Mouse (Mus musculus): ENCODE results near the gene Zup1. TPM values are rescaled to one million over a fixed set of nuclear protein-coding genes. Genes with fewer than 3 reads are reported as not detected.
"Not testable (repeated sequence)": the region's sequence is repeated elsewhere in the genome, so short reads cannot be mapped to it uniquely, and the experiment has no call there.

Zup1 gene
- 26.2 and 27.9 TPM in 2 replicates for polyA plus RNA-seq (2014; fragmentation: Nextera tagmentation; extraction: Ambion mirVana)

GRCm38 (mm10) chr10:33950803-33951583 is at the start of gene Zup1:
Zup1 (minus strand) TSS chr10:33951269.
- Histone ChIP-seq H3K4me1 (ENCODE audit: control insufficient read depth, insufficient read depth, low read length) (no peaks in the 10 kb centered on the region), H3K27ac (replicated peaks; ENCODE audit: low read depth, low read length) (0 out of 2 replicates have a peak within 1 kb of the TSS, but pooled peaks have one; percentile 56), H3K27me3 (ENCODE audit: control insufficient read depth, insufficient read depth, low read length) (no peaks in the 10 kb centered on the region), H3K9ac (replicated peaks; ENCODE audit: low read length) (peak within 1 kb of the TSS; percentile 96), H3K9me3 (replicated peaks; ENCODE audit: control insufficient read depth, low read length) (no peaks in the 10 kb centered on the region), H3K36me3 (replicated peaks; ENCODE audit: control insufficient read depth, insufficient read depth, low read depth, low read length) (no peaks in the 10 kb centered on the region), H3K4me2 (ENCODE audit: low read depth, low read length) (peak within 1 kb of the TSS; percentile 50), H3K4me3 (ENCODE audit: low read depth, low read length) (peak within 1 kb of the TSS; percentile 85)
- ATAC-seq (replicated peaks; ENCODE audit: insufficient number of reproducible peaks, low FRiP score, low TSS enrichment, low read depth) (peak; percentile 94), DNase-seq (ENCODE audit: low spot score) (peak; percentile 91)
- 3% methylated on average over 42 of the region's 42 CpGs for WGBS

- ATAC-seq (replicated peaks; ENCODE audit: insufficient number of reproducible peaks, low FRiP score, low TSS enrichment, low read depth) (no peak), DNase-seq (ENCODE audit: low spot score) (no peak)
- Histone ChIP-seq H3K4me2 (ENCODE audit: low read depth, low read length) (no peak overlapping the region), H3K27me3 (ENCODE audit: control insufficient read depth, insufficient read depth, low read length) (no peaks in the 10 kb centered on the region), H3K36me3 (replicated peaks; ENCODE audit: control insufficient read depth, insufficient read depth, low read depth, low read length) (peaks cover 2% of the 10 kb centered on the region; the same call in 1 of the 2 replicates), H3K4me1 (ENCODE audit: control insufficient read depth, insufficient read depth, low read length) (no peaks in the 10 kb centered on the region), H3K27ac (replicated peaks; ENCODE audit: low read depth, low read length) (no peak overlapping the region), H3K9ac (replicated peaks; ENCODE audit: low read length) (no peak overlapping the region), H3K9me3 (replicated peaks; ENCODE audit: control insufficient read depth, low read length) (no peaks in the 10 kb centered on the region), H3K4me3 (ENCODE audit: low read depth, low read length) (no peak overlapping the region)
Observed at GRCm38 (mm10) chr10:33998397-33998796, 47.3 kb upstream of the Zup1 start.

- H3K9me3 ChIP-seq (replicated peaks; ENCODE audit: control insufficient read depth, low read length); ATAC-seq (replicated peaks; ENCODE audit: insufficient number of reproducible peaks, low FRiP score, low TSS enrichment, low read depth); DNase-seq (ENCODE audit: low spot score); H3K4me2 ChIP-seq (ENCODE audit: low read depth, low read length); H3K9ac ChIP-seq (replicated peaks; ENCODE audit: low read length); H3K27ac ChIP-seq (replicated peaks; ENCODE audit: low read depth, low read length); H3K27me3 ChIP-seq (ENCODE audit: control insufficient read depth, insufficient read depth, low read length); H3K4me3 ChIP-seq (ENCODE audit: low read depth, low read length); H3K36me3 ChIP-seq (replicated peaks; ENCODE audit: control insufficient read depth, insufficient read depth, low read depth, low read length); H3K4me1 ChIP-seq (ENCODE audit: control insufficient read depth, insufficient read depth, low read length): not testable (repeated sequence)
- WGBS, result 90% methylated on average over 6 of the region's 8 CpGs
Observed at GRCm38 (mm10) chr10:33996686-33997085, 45.6 kb upstream of the Zup1 start.

- Histone ChIP-seq H3K9ac (replicated peaks; ENCODE audit: low read length) (no peak overlapping the region), H3K27ac (replicated peaks; ENCODE audit: low read depth, low read length) (no peak overlapping the region), H3K4me1 (ENCODE audit: control insufficient read depth, insufficient read depth, low read length) (no peaks in the 10 kb centered on the region), H3K27me3 (ENCODE audit: control insufficient read depth, insufficient read depth, low read length) (no peaks in the 10 kb centered on the region), H3K36me3 (replicated peaks; ENCODE audit: control insufficient read depth, insufficient read depth, low read depth, low read length) (no peaks in the 10 kb centered on the region), H3K4me2 (ENCODE audit: low read depth, low read length) (no peak overlapping the region), H3K4me3 (ENCODE audit: low read depth, low read length) (no peak overlapping the region), H3K9me3 (replicated peaks; ENCODE audit: control insufficient read depth, low read length) (no peaks in the 10 kb centered on the region)
- DNase-seq (ENCODE audit: low spot score), result peak; percentile 87
- ATAC-seq (replicated peaks; ENCODE audit: insufficient number of reproducible peaks, low FRiP score, low TSS enrichment, low read depth), result no peak; the same call in 1 of the 2 replicates
- 24% methylated on average over 4 of the region's 4 CpGs for WGBS
Observed at GRCm38 (mm10) chr10:33986771-33987170, 35.7 kb upstream of the Zup1 start.

- Histone ChIP-seq H3K4me3 (ENCODE audit: low read depth, low read length) (no peak overlapping the region), H3K4me1 (ENCODE audit: control insufficient read depth, insufficient read depth, low read length) (no peaks in the 10 kb centered on the region), H3K27ac (replicated peaks; ENCODE audit: low read depth, low read length) (no peak overlapping the region), H3K36me3 (replicated peaks; ENCODE audit: control insufficient read depth, insufficient read depth, low read depth, low read length) (no peaks in the 10 kb centered on the region), H3K27me3 (ENCODE audit: control insufficient read depth, insufficient read depth, low read length) (no peaks in the 10 kb centered on the region), H3K4me2 (ENCODE audit: low read depth, low read length) (no peak overlapping the region), H3K9me3 (replicated peaks; ENCODE audit: control insufficient read depth, low read length) (no peaks in the 10 kb centered on the region), H3K9ac (replicated peaks; ENCODE audit: low read length) (no peak overlapping the region)
- ATAC-seq (replicated peaks; ENCODE audit: insufficient number of reproducible peaks, low FRiP score, low TSS enrichment, low read depth) (no peak), DNase-seq (ENCODE audit: low spot score) (no peak)
- 87% methylated on average over 7 of the region's 7 CpGs for WGBS
Observed at GRCm38 (mm10) chr10:33974781-33975494, 23.9 kb upstream of the Zup1 start.

- Histone ChIP-seq H3K36me3 (replicated peaks; ENCODE audit: control insufficient read depth, insufficient read depth, low read depth, low read length) (no peaks in the 10 kb centered on the region), H3K4me1 (ENCODE audit: control insufficient read depth, insufficient read depth, low read length) (no peaks in the 10 kb centered on the region), H3K4me3 (ENCODE audit: low read depth, low read length) (no peak overlapping the region), H3K27ac (replicated peaks; ENCODE audit: low read depth, low read length) (no peak overlapping the region), H3K9me3 (replicated peaks; ENCODE audit: control insufficient read depth, low read length) (no peaks in the 10 kb centered on the region), H3K4me2 (ENCODE audit: low read depth, low read length) (no peak overlapping the region), H3K9ac (replicated peaks; ENCODE audit: low read length) (no peak overlapping the region), H3K27me3 (ENCODE audit: control insufficient read depth, insufficient read depth, low read length) (no peaks in the 10 kb centered on the region)
- DNase-seq (ENCODE audit: low spot score), result no peak
- 78% methylated on average over 3 of the region's 3 CpGs for WGBS
- no peak for ATAC-seq (replicated peaks; ENCODE audit: insufficient number of reproducible peaks, low FRiP score, low TSS enrichment, low read depth)
Observed at GRCm38 (mm10) chr10:33952509-33952908, 1.4 kb upstream of the Zup1 start.

GRCm38 (mm10) chr10:33946336-33946735 is 4.7 kb downstream of the Zup1 start:
- H3K36me3 ChIP-seq (replicated peaks; ENCODE audit: control insufficient read depth, insufficient read depth, low read depth, low read length), result no peaks in the 10 kb centered on the region; the same call in 1 of the 2 replicates

GRCm38 (mm10) chr10:33945390-33945789 is 5.7 kb downstream of the Zup1 start:
- Histone ChIP-seq H3K36me3 (replicated peaks; ENCODE audit: control insufficient read depth, insufficient read depth, low read depth, low read length) (no peaks in the 10 kb centered on the region; the same call in 1 of the 2 replicates), H3K4me2 (ENCODE audit: low read depth, low read length) (no peak overlapping the region), H3K9me3 (replicated peaks; ENCODE audit: control insufficient read depth, low read length) (no peaks in the 10 kb centered on the region), H3K27me3 (ENCODE audit: control insufficient read depth, insufficient read depth, low read length) (no peaks in the 10 kb centered on the region), H3K4me1 (ENCODE audit: control insufficient read depth, insufficient read depth, low read length) (no peaks in the 10 kb centered on the region), H3K4me3 (ENCODE audit: low read depth, low read length) (no peak overlapping the region), H3K27ac (replicated peaks; ENCODE audit: low read depth, low read length) (no peak overlapping the region), H3K9ac (replicated peaks; ENCODE audit: low read length) (no peak overlapping the region)
- DNase-seq (ENCODE audit: low spot score), result no peak
- WGBS, result 82% methylated on average over 3 of the region's 3 CpGs
- no peak for ATAC-seq (replicated peaks; ENCODE audit: insufficient number of reproducible peaks, low FRiP score, low TSS enrichment, low read depth)

More at GRCm38 (mm10) chr10:33946336-33946735, 4.7 kb downstream of the Zup1 start:
- Histone ChIP-seq H3K27me3 (ENCODE audit: control insufficient read depth, insufficient read depth, low read length) (no peaks in the 10 kb centered on the region), H3K4me2 (ENCODE audit: low read depth, low read length) (no peak overlapping the region), H3K27ac (replicated peaks; ENCODE audit: low read depth, low read length) (no peak overlapping the region), H3K4me3 (ENCODE audit: low read depth, low read length) (no peak overlapping the region), H3K9ac (replicated peaks; ENCODE audit: low read length) (no peak overlapping the region), H3K9me3 (replicated peaks; ENCODE audit: control insufficient read depth, low read length) (no peaks in the 10 kb centered on the region), H3K4me1 (ENCODE audit: control insufficient read depth, insufficient read depth, low read length) (no peaks in the 10 kb centered on the region)
- WGBS, result 82% methylated on average over 2 of the region's 2 CpGs
- ATAC-seq (replicated peaks; ENCODE audit: insufficient number of reproducible peaks, low FRiP score, low TSS enrichment, low read depth) (no peak), DNase-seq (ENCODE audit: low spot score) (no peak)

All from embryonic facial prominence, embryonic 11.5 days (tissue).